Mouse (Mus musculus): Measurements from ENCODE around the gene Smtn.

The Smtn gene

DNA sequence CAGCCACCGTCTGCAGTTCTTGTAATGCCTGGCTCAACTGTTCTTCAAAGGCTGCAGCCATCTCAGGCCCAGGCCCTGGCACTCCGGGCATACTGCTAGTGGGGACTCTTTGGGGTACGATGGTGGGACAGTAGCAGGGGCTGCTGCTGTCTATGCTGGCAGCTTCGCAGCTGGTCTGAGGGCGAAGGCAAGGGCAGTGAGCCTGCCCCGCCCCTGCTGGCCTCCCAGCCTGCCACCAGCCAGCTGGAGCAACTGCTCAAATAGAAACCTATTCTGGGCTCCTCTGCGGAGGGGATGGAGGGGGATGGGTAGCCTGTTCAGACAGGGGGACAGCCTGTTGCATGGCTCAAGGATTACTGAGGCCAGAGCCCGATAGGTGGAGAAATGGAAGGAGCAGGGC, 12.6 kb downstream of the Smtn start:
- DNase-seq (ENCODE audit: low spot score): no peak

DNA sequence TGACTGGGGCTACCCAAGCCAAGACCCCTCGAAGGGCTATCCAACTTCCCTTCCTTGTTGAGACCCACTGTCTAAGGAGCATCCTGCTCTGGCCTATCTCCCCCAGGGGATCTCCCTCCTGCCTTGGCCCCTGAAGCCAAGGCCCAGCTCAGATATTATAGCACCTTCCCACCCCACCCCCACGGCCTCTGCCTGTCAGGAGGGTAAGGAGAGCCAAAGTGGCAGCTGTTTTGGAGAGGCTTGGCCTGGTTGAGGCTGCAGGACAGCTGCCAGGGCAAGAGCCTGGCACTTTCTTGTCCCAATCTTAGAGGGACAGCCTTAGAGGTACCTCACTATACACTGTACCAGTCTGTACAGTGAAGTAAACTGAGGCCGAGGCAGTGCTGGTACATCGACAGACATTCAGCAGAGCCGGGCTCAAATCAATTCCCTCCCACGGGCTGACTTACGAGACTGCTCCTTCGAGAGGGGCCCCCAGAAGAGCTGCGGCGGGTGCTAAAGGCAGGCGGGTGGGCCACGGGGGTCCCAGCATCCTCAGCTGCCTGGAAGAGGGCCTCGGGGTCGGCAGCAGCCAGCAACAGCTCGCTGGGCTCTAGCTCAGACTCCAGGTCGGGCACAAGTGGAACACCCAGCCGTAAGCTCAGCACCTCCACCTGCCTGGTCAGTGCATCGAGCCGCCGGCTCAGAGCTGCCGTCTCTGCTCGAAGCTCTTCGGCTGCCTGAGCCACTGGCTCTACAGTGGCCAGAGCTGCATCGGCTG, 13.3 kb downstream of the Smtn start:
- no peak for DNase-seq (ENCODE audit: low spot score)

DNA sequence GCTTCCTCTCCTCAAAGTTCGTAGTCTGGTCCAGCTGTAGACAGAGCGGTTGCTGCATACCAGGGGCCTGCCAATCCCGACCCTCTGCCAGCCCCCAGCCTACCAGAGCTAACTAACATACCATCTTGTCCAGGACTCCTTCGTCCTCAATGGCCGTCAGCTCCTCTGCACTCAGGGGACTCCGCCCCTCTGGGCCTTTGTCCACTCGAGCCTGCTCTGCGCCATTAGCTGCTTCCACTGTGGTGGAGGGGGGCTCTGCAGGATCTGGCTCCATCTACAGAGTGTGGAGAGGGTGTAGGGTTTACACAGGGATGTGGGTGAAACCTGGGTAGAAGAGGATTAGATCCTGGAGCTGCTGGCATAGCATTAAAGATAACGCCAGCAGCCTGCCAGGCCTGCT, 14.2 kb downstream of the Smtn start:
- no peak for DNase-seq (ENCODE audit: low spot score)

DNA sequence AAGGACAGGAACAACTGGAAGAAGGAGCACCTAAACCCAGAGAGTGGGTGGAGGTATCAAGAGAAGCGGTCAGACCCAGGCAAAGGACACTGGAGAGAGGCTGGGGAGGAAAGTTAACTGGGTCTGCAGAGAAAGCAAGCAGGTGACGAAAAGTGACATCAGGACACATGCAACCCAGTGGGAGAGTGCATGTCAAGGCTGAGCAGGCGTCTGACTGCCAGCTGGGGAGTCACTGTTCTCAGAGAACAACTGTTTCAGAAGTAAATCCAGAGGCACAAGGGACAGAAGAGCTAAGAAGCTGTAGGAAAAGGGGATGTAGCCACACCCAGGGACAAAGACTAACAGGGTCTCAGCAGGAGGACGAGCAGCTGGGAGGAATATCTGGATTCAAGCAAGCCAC, 14.9 kb downstream of the Smtn start:
- DNase-seq (ENCODE audit: low spot score): no peak

DNA sequence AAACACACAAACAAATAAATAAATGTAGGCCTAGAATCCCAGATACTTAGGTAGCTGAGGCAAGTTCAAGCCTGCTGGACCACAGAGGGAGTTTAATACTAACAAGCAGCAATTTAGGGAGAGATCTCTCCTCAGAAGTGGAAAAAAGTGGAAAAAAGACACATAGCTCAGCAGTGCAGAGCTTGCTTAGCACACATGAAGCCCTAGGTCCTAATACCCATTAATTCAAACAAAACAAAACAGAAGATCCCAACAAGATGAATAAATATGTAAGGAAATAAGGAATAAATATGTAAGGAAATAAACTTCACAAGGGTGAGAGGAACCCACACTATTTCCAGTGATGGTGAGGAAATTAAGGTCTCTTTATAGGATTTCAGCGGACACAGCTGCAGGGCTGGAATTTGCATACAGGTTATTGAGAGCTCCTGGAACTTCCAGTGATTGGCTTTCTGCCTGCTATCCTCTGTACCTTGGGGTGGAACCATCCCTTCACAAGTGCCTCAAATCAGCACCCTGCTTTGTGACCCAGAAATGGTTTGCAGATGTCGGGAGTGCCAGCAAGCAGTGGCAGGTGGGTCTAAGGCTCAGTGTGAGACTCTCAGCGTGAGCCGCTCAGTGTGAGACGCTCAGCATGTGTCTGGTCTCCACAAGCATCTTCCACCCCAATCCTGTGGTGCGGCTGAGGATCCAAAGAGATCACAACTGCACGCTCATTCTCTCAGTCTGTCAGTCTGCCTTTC, 16.4 kb downstream of the Smtn start:
- no peak for DNase-seq (ENCODE audit: low spot score)

- no peak for DNase-seq (ENCODE audit: low spot score)
These were observed 18.0 kb downstream of the Smtn start for GRCm38 (mm10) chr11:3522285-3523000.

- no peak for DNase-seq (ENCODE audit: low spot score)
These were observed 18.8 kb downstream of the Smtn start for GRCm38 (mm10) chr11:3521339-3522224.

GRCm38 (mm10) chr11:3520919-3521318, 19.5 kb downstream of the Smtn start:
- DNase-seq (ENCODE audit: low spot score): no peak

DNA sequence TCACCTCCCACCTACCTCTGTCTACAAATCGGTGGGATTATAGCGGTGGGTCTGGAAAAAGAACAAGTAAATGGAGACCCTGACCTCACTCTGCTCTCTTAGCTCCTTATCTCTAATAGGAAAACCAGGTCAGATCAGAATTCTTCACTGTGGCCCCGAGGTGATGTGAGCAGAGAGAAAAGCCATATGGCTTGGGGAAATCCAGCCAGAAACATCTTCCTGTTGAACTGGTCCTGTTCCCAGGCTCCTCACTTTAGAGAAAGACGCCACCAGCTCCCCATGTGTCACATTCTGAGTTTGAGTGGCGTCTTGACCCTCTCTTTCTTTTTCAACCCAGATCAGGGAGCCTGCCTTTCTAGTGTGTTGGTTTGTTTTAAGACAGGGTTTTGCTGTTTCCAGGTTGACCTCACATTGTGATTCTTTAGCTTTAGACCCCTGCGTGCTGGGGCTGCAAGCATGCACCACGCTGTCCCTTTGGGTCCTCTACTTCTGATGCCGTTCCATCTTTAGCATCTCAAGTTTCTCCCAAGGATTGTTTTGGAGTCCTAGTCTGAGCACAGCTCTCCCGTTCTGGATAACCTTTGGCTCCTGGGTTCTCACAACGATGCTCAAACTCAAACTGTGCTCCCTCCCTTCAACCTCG, 20.5 kb downstream of the Smtn start:
- no peak for DNase-seq (ENCODE audit: low spot score)

- no peak for DNase-seq (ENCODE audit: low spot score)
These were observed 21.2 kb downstream of the Smtn start for GRCm38 (mm10) chr11:3519051-3519726.

- no peak for DNase-seq (ENCODE audit: low spot score)
These were observed 22.3 kb downstream of the Smtn start for GRCm38 (mm10) chr11:3517846-3518732.

GRCm38 (mm10) chr11:3516859-3517845, 23.3 kb downstream of the Smtn start:
- peak; percentile 64 for DNase-seq (ENCODE audit: low spot score)

GRCm38 (mm10) chr11:3516121-3516520, 24.3 kb downstream of the Smtn start:
- no peak for DNase-seq (ENCODE audit: low spot score)

- no peak for DNase-seq (ENCODE audit: low spot score)
These were observed 24.8 kb downstream of the Smtn start for GRCm38 (mm10) chr11:3515637-3516036.

- DNase-seq (ENCODE audit: low spot score): no peak
These were observed 25.2 kb downstream of the Smtn start for GRCm38 (mm10) chr11:3515216-3515615.

DNA sequence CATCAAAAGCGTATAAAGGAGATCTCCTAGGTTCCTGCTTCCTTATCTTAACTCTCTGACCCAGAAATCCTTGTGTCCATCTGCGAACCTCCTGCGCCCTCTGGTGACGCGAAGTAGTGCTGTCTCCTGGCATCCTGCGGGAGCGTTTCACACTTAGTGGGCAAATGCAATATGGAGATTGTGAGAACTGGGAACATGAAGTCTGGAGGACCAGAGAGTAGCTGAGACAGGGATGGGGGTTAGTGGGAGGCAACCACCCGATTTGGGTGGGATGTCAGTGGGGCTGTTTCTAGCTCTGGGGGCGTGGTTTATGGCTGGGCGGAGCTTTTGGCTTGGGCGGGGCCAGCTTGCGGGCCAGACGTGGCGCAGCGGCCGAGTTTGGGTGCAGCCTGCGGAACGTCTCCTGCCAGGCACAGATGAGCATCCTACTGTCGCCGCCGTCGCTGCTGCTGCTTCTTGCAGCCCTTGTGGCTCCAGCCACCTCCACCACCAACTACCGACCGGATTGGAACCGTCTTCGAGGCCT, 25.8 kb downstream of the Smtn start, which contains the start of gene Selenom:
Gene Selenom (plus strand): TSS at position 156 of the 526 bp plus-strand sequence.
- peak; percentile 59 for DNase-seq (ENCODE audit: low spot score)

DNA sequence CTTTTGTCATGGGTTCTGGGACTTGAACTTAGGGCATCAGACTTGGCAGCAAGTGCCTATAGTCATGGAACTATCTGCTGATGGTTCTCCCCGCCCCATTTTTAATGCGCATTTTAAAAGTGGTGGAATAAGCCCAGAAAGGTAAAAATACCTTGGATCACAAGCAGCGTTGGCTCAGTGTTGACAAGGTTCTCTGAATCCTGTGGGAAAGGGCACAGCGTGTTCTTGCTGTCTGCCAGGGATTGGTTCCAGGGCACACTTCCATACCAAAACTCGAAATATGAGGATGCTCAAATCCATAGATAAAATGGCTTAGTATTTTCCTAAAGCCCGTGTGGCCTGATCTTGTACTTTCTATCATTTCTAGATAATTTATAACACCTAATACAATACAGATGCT, 27.1 kb downstream of the Smtn start:
- DNase-seq (ENCODE audit: low spot score): no peak

DNA sequence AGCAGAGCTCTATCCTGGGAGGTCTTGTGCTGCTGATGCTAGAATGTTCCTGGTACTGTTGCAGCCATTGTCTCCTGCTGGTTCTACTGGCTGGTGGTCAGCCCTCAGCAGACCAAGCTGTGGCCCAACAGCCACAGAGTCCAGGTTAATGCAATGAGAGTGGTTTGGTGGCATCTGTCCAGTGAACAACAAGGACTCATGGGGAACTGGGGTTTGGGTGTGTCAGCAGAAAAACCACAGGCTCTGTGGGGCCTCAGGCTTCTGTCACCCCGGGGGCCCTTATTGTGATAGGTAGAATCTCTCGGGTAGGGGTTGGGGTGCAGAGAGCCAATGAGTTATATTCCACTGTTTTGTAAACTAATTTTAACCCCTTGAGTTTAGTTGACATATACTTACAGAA, 30.1 kb downstream of the Smtn start:
- no peak for DNase-seq (ENCODE audit: low spot score)

Measured in T-cell, adult 2 months (primary cell).